Mouse (Mus musculus): ENCODE measurements at regions not wholly inside any gene's neighbourhood (a gene's known extent, or its start where the extent isn't known, plus 50 kb on each side); places are given as distances from the start of the nearest gene placed in this dataset.

GRCm38 (mm10) chr9:92718337-92718736, 176.3 kb downstream of the Plod2 start:
- Histone ChIP-seq H3K9ac (replicated peaks; ENCODE audit: low read length) (no peak overlapping the region), H3K4me2 (ENCODE audit: low read depth, low read length) (no peak overlapping the region), H3K9me3 (replicated peaks; ENCODE audit: control insufficient read depth, low read length) (no peaks in the 10 kb centered on the region), H3K27me3 (ENCODE audit: control insufficient read depth, insufficient read depth, low read length) (no peaks in the 10 kb centered on the region), H3K36me3 (replicated peaks; ENCODE audit: control insufficient read depth, insufficient read depth, low read depth, low read length) (no peaks in the 10 kb centered on the region), H3K4me1 (ENCODE audit: control insufficient read depth, insufficient read depth, low read length) (no peaks in the 10 kb centered on the region), H3K27ac (replicated peaks; ENCODE audit: low read depth, low read length) (no peak overlapping the region), H3K4me3 (ENCODE audit: low read depth, low read length) (no peak overlapping the region)
- ATAC-seq (replicated peaks; ENCODE audit: insufficient number of reproducible peaks, low FRiP score, low TSS enrichment, low read depth) (no peak), DNase-seq (ENCODE audit: low spot score) (no peak)

- Histone ChIP-seq H3K9ac (replicated peaks; ENCODE audit: low read length) (no peak overlapping the region), H3K27me3 (ENCODE audit: control insufficient read depth, insufficient read depth, low read length) (no peaks in the 10 kb centered on the region), H3K4me3 (ENCODE audit: low read depth, low read length) (no peak overlapping the region), H3K27ac (replicated peaks; ENCODE audit: low read depth, low read length) (no peak overlapping the region), H3K36me3 (replicated peaks; ENCODE audit: control insufficient read depth, insufficient read depth, low read depth, low read length) (no peaks in the 10 kb centered on the region), H3K9me3 (replicated peaks; ENCODE audit: control insufficient read depth, low read length) (no peaks in the 10 kb centered on the region), H3K4me2 (ENCODE audit: low read depth, low read length) (no peak overlapping the region), H3K4me1 (ENCODE audit: control insufficient read depth, insufficient read depth, low read length) (no peaks in the 10 kb centered on the region)
- ATAC-seq (replicated peaks; ENCODE audit: insufficient number of reproducible peaks, low FRiP score, low TSS enrichment, low read depth) (no peak), DNase-seq (ENCODE audit: low spot score) (no peak)
- 84% methylated on average over 6 of the region's 6 CpGs for WGBS
Measured at GRCm38 (mm10) chr9:92719251-92719650, 177.2 kb downstream of the Plod2 start.

- Histone ChIP-seq H3K9ac (replicated peaks; ENCODE audit: low read length) (no peak overlapping the region), H3K27me3 (ENCODE audit: control insufficient read depth, insufficient read depth, low read length) (no peaks in the 10 kb centered on the region), H3K4me2 (ENCODE audit: low read depth, low read length) (no peak overlapping the region), H3K4me3 (ENCODE audit: low read depth, low read length) (no peak overlapping the region), H3K27ac (replicated peaks; ENCODE audit: low read depth, low read length) (no peak overlapping the region), H3K36me3 (replicated peaks; ENCODE audit: control insufficient read depth, insufficient read depth, low read depth, low read length) (no peaks in the 10 kb centered on the region), H3K9me3 (replicated peaks; ENCODE audit: control insufficient read depth, low read length) (no peaks in the 10 kb centered on the region), H3K4me1 (ENCODE audit: control insufficient read depth, insufficient read depth, low read length) (no peaks in the 10 kb centered on the region)
- DNase-seq (ENCODE audit: low spot score) (no peak), ATAC-seq (replicated peaks; ENCODE audit: insufficient number of reproducible peaks, low FRiP score, low TSS enrichment, low read depth) (no peak)
- 86% methylated on average over 1 of the region's 1 CpGs for WGBS
Measured at GRCm38 (mm10) chr9:92728864-92729263, 186.8 kb downstream of the Plod2 start.

GRCm38 (mm10) chr9:92731396-92731795, 189.4 kb downstream of the Plod2 start:
- Histone ChIP-seq H3K4me2 (ENCODE audit: low read depth, low read length) (no peak overlapping the region), H3K27me3 (ENCODE audit: control insufficient read depth, insufficient read depth, low read length) (no peaks in the 10 kb centered on the region), H3K36me3 (replicated peaks; ENCODE audit: control insufficient read depth, insufficient read depth, low read depth, low read length) (no peaks in the 10 kb centered on the region), H3K9me3 (replicated peaks; ENCODE audit: control insufficient read depth, low read length) (no peaks in the 10 kb centered on the region), H3K4me3 (ENCODE audit: low read depth, low read length) (no peak overlapping the region), H3K9ac (replicated peaks; ENCODE audit: low read length) (no peak overlapping the region), H3K4me1 (ENCODE audit: control insufficient read depth, insufficient read depth, low read length) (no peaks in the 10 kb centered on the region), H3K27ac (replicated peaks; ENCODE audit: low read depth, low read length) (no peak overlapping the region)
- ATAC-seq (replicated peaks; ENCODE audit: insufficient number of reproducible peaks, low FRiP score, low TSS enrichment, low read depth) (no peak), DNase-seq (ENCODE audit: low spot score) (no peak)
- WGBS: 71% methylated on average over 3 of the region's 3 CpGs

- no peak overlapping the region for H3K4me2 ChIP-seq (ENCODE audit: low read depth, low read length)
- no peaks in the 10 kb centered on the region for H3K9me3 ChIP-seq (replicated peaks; ENCODE audit: control insufficient read depth, low read length)
- no peak for DNase-seq (ENCODE audit: low spot score)
- H3K36me3 ChIP-seq (replicated peaks; ENCODE audit: control insufficient read depth, insufficient read depth, low read depth, low read length): no peaks in the 10 kb centered on the region
- no peaks in the 10 kb centered on the region for H3K4me1 ChIP-seq (ENCODE audit: control insufficient read depth, insufficient read depth, low read length)
- no peak overlapping the region for H3K4me3 ChIP-seq (ENCODE audit: low read depth, low read length)
- no peak overlapping the region for H3K9ac ChIP-seq (replicated peaks; ENCODE audit: low read length)
- no peaks in the 10 kb centered on the region for H3K27me3 ChIP-seq (ENCODE audit: control insufficient read depth, insufficient read depth, low read length)
- no peak for ATAC-seq (replicated peaks; ENCODE audit: insufficient number of reproducible peaks, low FRiP score, low TSS enrichment, low read depth)
- no peak overlapping the region for H3K27ac ChIP-seq (replicated peaks; ENCODE audit: low read depth, low read length)
Measured at GRCm38 (mm10) chr9:92767532-92767931, 225.5 kb downstream of the Plod2 start.

GRCm38 (mm10) chr9:92768432-92768831, 226.4 kb downstream of the Plod2 start:
- Histone ChIP-seq H3K36me3 (replicated peaks; ENCODE audit: control insufficient read depth, insufficient read depth, low read depth, low read length) (no peaks in the 10 kb centered on the region), H3K9ac (replicated peaks; ENCODE audit: low read length) (no peak overlapping the region), H3K4me2 (ENCODE audit: low read depth, low read length) (no peak overlapping the region), H3K27ac (replicated peaks; ENCODE audit: low read depth, low read length) (no peak overlapping the region), H3K9me3 (replicated peaks; ENCODE audit: control insufficient read depth, low read length) (no peaks in the 10 kb centered on the region), H3K4me3 (ENCODE audit: low read depth, low read length) (no peak overlapping the region), H3K4me1 (ENCODE audit: control insufficient read depth, insufficient read depth, low read length) (no peaks in the 10 kb centered on the region), H3K27me3 (ENCODE audit: control insufficient read depth, insufficient read depth, low read length) (no peaks in the 10 kb centered on the region)
- WGBS: 90% methylated on average over 3 of the region's 3 CpGs
- ATAC-seq (replicated peaks; ENCODE audit: insufficient number of reproducible peaks, low FRiP score, low TSS enrichment, low read depth): no peak
- no peak for DNase-seq (ENCODE audit: low spot score)

GRCm38 (mm10) chr9:92769528-92769927, 227.5 kb downstream of the Plod2 start:
- Histone ChIP-seq H3K9me3 (replicated peaks; ENCODE audit: control insufficient read depth, low read length) (no peaks in the 10 kb centered on the region), H3K4me1 (ENCODE audit: control insufficient read depth, insufficient read depth, low read length) (no peaks in the 10 kb centered on the region), H3K9ac (replicated peaks; ENCODE audit: low read length) (no peak overlapping the region), H3K4me3 (ENCODE audit: low read depth, low read length) (no peak overlapping the region), H3K36me3 (replicated peaks; ENCODE audit: control insufficient read depth, insufficient read depth, low read depth, low read length) (no peaks in the 10 kb centered on the region), H3K27ac (replicated peaks; ENCODE audit: low read depth, low read length) (no peak overlapping the region), H3K27me3 (ENCODE audit: control insufficient read depth, insufficient read depth, low read length) (no peaks in the 10 kb centered on the region), H3K4me2 (ENCODE audit: low read depth, low read length) (no peak overlapping the region)
- WGBS: 63% methylated on average over 2 of the region's 2 CpGs
- DNase-seq (ENCODE audit: low spot score) (peak; percentile 19), ATAC-seq (replicated peaks; ENCODE audit: insufficient number of reproducible peaks, low FRiP score, low TSS enrichment, low read depth) (no peak)

GRCm38 (mm10) chr9:92771002-92771401, 229.0 kb downstream of the Plod2 start:
- no peak for ATAC-seq (replicated peaks; ENCODE audit: insufficient number of reproducible peaks, low FRiP score, low TSS enrichment, low read depth)
- Histone ChIP-seq H3K9ac (replicated peaks; ENCODE audit: low read length) (no peak overlapping the region), H3K27ac (replicated peaks; ENCODE audit: low read depth, low read length) (no peak overlapping the region), H3K4me1 (ENCODE audit: control insufficient read depth, insufficient read depth, low read length) (no peaks in the 10 kb centered on the region), H3K4me2 (ENCODE audit: low read depth, low read length) (no peak overlapping the region), H3K9me3 (replicated peaks; ENCODE audit: control insufficient read depth, low read length) (no peaks in the 10 kb centered on the region), H3K36me3 (replicated peaks; ENCODE audit: control insufficient read depth, insufficient read depth, low read depth, low read length) (no peaks in the 10 kb centered on the region), H3K4me3 (ENCODE audit: low read depth, low read length) (no peak overlapping the region), H3K27me3 (ENCODE audit: control insufficient read depth, insufficient read depth, low read length) (no peaks in the 10 kb centered on the region)
- 78% methylated on average over 2 of the region's 2 CpGs for WGBS
- no peak for DNase-seq (ENCODE audit: low spot score)

- Histone ChIP-seq H3K9me3 (replicated peaks; ENCODE audit: control insufficient read depth, low read length) (no peaks in the 10 kb centered on the region), H3K36me3 (replicated peaks; ENCODE audit: control insufficient read depth, insufficient read depth, low read depth, low read length) (no peaks in the 10 kb centered on the region), H3K4me2 (ENCODE audit: low read depth, low read length) (no peak overlapping the region), H3K27me3 (ENCODE audit: control insufficient read depth, insufficient read depth, low read length) (no peaks in the 10 kb centered on the region), H3K9ac (replicated peaks; ENCODE audit: low read length) (no peak overlapping the region), H3K27ac (replicated peaks; ENCODE audit: low read depth, low read length) (no peak overlapping the region), H3K4me1 (ENCODE audit: control insufficient read depth, insufficient read depth, low read length) (no peaks in the 10 kb centered on the region), H3K4me3 (ENCODE audit: low read depth, low read length) (no peak overlapping the region)
- DNase-seq (ENCODE audit: low spot score) (peak; percentile 26), ATAC-seq (replicated peaks; ENCODE audit: insufficient number of reproducible peaks, low FRiP score, low TSS enrichment, low read depth) (no peak)
- 67% methylated on average over 3 of the region's 3 CpGs for WGBS
Measured at GRCm38 (mm10) chr9:92771716-92772115, 229.7 kb downstream of the Plod2 start.
